Mouse (Mus musculus) telencephalon, adult 2 months (tissue): ENCODE measurements around the gene Cdc37l1.
A peak's percentile ranks its signal among the peaks of the same experiment; 100 is the strongest.
"Not testable (repeated sequence)": the region's sequence is repeated elsewhere in the genome, so short reads cannot be mapped to it uniquely, and the experiment has no call there.

Source experiments
- DNase-seq: peaks from one replicate; pipeline ENCODE4 v3.0.0-alpha.2; 2011; ENCODE audit warnings: low read depth, low spot score

Cdc37l1 gene

DNA sequence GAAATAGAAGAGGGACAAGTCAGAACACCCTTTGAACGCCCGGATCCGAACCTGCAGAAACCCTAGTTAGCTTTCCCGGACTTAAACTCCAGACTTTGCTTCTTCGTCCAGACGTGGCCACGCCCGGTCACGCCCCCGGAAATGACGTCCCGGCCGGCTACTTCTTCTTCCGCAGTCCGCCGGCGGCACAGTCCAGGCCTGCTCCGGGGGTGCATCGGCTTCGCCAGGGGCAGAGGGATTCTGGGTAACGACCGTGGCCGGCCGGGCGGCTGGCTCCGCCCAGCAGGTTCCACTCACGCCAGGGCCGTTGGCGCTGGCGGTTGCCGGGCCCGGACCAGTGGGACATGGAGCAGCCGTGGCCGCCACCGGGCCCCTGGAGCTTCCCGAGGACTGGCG is at the start of gene Cdc37l1:
Gene Cdc37l1, plus strand, starts transcription at position 159 of the 396 bp plus-strand sequence.
- peak; percentile 91 for DNase-seq

DNA sequence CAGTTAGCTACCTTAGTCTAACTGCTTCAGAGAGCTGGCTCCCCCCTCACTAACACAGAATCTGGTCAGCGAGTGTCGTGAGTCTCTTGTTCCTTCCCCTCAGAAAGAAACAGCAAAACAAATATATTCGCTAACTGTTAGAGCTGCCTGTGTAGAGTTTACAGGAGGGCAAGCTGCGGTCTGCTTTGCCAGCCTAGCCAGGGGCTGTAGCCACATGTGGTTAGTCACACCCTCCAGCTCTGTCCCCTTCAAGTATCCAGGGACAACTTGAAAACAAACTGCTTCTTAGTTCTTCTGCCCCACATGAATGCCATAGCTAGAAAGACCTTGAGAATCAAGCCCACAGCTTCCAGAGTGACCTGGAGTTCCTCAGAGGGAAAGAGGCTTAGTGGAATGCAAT is 48.9 kb upstream of the Cdc37l1 start:
- no peak for DNase-seq

DNA sequence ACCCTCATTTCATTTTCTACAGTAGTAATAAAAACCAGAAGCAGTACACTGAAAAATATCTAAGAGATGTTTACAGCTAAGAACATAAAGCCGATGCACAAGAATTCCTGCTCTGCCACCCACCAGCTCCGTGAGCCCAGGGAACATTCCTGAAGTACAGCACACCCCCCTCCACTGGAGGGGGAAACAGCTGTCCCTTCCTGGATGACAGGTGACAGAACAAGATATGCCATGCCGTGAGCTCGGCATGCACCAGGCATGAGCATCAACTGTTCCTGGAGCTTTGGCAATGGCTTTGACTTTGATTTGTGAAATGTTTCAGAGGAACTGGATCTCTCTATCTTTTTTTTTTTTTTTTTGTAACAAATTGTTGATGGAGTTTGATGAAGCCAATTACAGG is 43.4 kb upstream of the Cdc37l1 start:
- DNase-seq, result no peak

DNA sequence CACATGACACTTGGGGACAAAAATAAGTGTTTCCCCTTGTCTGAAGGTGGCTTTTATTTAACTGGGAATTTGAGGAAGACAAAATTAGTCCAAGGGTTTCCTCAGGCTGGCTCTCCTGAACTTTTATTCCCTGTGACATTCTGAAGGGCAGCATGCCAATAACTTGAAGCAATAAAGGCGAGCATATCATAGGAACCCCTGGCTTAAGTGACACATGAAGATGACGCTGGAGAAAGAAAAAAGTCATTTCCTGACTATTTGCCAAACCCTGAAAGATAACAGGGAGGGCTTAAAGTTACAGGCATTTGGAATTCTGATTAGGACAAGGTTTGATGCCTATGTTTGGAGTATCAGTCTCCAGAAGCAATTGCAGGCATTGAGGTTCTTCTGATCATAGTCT is 42.8 kb upstream of the Cdc37l1 start:
- no peak for DNase-seq

DNA sequence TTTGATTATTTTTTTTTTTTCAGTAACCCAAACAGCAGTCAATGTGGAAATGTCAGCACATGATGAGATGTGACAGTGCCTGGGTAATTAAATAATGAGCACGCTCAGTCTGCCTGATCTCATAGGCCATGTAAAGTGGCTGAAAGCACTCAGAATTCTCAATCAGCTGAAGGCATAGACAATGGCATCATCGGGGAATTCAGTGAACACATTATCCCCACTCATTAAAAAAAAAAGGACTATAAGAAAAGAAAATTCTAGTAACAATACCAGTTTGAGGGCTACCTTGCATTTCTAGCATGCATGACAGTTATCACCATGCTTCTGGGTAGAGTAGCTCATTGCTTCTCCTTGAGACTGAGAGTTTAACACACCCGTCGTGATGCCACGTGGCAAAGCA is 38.9 kb upstream of the Cdc37l1 start:
- DNase-seq, result no peak

DNA sequence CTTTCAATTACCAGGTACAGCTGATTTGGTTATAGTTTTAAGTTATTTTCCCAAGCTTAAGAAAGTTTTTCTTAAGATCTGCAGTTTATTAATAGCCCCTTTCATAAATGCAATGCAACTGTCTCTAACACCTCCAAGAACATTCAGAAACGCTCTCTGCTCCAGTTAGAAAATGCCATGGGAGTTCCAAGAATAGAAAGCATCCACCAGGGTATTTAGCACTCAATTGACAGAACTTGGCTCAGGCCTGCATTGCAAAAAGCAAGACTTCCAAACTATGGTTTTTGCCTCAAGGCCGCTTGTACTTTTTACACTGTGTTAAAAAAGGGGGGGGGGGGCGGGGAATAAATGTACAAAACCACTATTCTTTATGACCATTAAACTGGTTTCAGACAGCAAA is 27.0 kb upstream of the Cdc37l1 start:
- DNase-seq, result peak; percentile 90

DNA sequence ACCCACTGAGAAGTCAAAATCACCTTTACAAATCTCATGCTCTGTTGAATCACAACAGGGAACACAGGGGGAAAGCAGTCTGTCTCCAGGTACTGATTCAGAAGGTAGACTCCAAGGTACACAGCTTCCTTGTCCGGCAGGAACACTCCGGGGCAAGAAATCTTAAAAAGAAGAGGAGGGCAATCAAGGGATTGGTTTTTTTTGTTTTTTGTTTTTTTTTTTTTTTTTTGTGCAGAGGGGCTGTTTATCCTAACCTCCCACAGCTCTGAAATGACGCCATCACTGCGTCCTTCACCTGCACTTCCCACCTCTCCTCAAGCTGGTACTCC is 26.7 kb upstream of the Cdc37l1 start:
- no peak for DNase-seq

DNA sequence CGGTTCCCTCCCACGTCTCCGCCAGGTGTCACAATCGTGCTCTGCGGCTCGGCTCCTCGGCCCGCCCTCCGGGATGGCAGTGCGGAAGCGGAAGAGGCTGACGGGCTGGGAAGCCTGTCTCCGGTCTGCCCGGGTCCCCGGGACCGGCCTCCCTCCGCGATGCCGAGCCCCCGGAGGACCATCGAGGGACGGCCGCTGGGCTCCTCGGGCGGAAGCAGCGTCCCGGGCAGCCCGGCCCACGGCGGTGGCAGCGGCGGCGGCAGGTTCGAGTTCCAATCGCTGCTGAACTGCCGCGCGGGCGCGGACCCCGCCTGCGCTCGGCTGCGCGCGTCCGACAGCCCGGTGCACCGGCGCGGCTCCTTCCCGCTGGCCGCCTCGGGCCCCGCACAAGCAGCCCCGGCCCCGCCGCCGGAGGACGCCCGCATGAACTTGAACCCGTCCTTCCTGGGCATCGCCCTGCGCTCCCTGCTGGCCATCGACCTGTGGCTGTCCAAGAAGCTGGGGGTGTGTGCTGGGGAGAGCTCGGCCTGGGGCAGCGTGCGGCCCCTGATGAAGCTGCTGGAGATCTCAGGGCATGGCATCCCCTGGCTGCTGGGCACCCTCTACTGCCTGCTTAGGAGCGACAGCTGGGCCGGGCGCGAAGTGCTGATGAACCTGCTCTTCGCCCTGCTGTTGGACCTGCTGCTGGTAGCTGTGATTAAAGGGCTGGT is 26.2 kb upstream of the Cdc37l1 start, which contains the start of gene Plpp6:
Gene Plpp6, plus strand, starts transcription at position 112 of the 710 bp plus-strand sequence.
- peak; percentile 71 for DNase-seq

DNA sequence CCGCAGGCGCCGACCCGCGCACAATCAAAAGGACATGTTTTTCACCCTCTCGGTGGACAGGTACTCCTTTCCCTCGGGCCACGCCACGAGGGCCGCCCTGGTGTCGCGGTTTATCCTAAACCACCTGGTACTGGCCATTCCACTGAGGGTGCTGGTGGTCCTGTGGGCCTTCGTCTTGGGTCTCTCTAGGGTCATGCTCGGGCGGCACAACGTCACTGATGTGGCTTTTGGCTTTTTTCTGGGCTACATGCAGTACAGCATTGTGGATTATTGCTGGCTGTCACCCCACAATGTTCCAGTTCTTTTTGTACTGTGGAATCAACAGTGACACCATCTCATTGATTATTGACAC is 25.6 kb upstream of the Cdc37l1 start:
- DNase-seq, result no peak

DNA sequence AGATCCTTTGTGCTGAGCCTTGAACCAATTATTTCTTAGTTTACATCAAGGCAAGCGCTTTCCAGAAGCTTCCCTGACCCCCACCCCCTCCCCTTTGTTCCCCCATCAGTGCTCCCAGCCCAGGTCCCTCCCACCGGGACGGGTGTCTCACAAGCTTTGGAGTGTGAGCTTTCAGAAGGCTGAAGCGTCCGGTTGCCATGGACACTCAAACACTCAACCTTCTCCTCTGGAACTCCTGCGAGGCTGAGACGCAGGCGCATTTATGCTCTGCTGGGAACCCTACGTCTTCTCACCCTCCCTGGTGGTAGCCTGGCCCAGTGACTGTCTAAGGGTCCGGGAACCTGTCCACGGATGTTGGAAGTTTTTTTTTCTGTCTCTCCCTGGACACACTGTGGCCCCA is 22.5 kb upstream of the Cdc37l1 start, which contains the start of gene 4430402I18Rik:
Gene 4430402I18Rik, minus strand, starts transcription at position 149 of the 400 bp plus-strand sequence.
- peak; percentile 40 for DNase-seq

DNA sequence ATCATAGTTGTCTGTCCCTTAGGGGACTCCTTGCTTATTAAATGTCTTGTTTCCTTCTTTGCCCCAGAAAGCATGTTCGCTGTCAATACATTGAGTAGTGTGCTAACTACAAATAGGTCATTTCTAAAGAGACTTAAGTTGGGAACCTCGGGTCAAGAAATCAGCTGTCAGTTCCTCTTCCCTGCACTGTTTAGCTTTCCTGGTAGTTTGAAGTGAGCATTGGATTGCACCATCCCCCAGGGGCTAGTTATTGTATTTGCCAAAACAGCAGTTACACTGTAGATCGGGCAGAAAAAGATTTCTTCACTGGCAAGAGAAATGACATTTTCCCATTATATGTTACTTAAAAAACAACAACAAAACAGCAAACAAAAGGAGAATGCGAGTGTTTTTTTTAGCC is 22.0 kb upstream of the Cdc37l1 start:
- no peak for DNase-seq

DNA sequence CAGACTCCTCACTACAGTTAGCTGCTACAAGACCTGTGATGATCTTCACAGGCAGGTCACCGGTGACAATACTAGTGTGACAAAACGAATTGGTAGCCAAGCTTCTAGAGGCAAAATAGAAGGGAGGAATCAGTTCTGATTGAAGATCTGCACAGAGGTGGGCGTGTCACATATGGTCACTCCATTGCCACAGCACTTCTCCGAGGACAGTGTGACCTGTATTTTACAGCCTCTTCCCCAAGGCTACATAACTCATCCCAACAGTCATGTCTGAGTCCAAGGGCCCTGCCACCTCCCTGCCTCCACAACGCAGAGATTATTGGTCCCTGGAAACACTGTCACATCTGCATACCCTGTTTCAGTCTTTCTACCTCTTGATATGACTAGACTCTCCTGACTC is 20.9 kb upstream of the Cdc37l1 start:
- DNase-seq, result no peak

DNA sequence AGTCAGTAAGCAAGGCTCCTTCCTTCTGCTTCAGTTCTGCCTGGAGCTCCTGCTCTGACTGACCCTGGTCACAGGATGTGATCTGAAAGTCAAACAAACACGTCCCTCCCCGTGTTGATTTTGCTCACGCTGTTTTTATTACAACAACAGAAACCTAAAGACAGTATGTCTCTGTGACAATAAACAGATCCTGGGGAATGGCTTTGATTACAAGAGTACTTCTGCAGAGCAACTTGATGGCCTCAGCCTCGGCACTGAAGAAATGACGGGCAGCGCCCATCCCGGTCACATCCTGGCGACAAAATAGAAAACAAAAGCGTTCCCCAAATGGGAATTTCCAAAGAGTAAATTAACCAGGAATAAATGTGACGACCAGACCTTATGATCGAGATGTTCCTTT is 19.9 kb upstream of the Cdc37l1 start:
- no peak for DNase-seq

DNA sequence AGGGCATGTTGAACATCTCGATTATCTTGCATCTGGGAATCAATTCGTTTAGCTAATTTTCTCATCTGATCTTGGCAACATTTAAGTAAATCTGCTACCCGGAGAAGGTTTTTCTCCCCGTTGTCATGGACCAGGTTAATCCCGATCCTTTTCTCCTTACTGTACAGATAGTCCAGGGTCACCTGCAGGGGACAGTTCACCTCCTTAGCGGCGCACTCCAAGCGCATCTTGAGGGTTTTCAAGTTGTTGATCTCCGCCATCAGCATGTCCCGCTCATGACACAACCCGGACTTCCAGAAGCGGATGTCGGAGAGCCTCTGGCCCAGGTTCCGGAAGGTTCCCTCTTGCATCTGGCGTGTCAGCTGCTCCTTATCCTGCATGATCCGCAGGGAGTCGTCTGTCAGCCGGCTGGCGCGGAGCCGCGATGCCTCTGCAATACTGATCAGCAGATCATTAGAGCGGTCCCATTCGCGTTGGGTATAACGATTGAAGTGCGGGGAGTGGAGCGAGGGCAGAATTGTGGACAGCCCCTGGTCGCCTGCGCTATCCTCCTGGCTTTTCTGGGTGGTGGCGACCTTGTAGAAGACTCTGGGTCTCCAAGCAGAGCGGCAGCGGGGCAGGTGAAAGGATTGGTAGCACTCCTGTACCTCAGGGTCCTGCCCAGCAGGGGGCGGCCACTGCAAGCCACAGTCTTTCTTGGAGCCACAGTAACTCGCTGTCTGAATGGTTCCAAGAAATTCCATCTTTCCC is 15.1 kb upstream of the Cdc37l1 start:
- DNase-seq, result no peak

DNA sequence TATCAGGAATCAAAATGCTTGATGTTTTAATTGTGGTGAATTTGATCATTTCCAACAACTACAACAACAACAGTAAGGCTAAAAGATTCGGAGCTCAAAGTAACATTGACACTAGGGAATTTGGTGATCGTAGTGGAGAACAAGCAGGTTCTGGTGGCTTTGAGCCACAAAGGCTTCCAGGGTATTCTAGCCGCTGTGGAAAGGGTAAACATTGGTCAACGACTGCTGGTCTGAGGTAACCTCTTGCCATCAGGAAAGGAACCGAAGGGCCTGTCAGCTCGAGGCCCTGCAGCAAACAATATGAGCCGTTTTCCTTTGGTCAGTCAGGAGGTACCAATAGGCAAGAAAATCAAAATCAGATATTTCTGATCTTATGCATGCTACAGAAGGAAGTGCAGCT is 7.5 kb upstream of the Cdc37l1 start:
- no peak for DNase-seq

DNA sequence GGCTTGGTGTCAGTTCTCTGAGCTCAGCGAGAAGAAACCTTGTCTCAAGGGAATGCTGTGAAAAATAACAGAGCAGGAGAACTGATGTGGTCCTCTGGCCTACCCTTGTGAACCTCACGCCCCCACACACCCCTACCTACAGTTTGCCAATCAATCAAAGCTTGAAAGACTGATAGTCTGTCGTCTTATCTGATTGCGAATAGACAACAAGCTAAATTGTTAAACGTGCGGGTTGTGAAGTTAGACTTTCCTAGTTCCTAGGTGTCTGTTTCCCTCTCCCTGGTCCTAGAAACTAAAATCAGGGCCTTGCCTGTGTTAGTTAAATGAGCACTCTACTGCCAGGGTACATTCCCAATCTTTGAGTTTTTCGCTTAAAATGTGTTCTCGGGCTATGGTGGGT is 637 bp upstream of the Cdc37l1 start:
- DNase-seq, result no peak

DNA sequence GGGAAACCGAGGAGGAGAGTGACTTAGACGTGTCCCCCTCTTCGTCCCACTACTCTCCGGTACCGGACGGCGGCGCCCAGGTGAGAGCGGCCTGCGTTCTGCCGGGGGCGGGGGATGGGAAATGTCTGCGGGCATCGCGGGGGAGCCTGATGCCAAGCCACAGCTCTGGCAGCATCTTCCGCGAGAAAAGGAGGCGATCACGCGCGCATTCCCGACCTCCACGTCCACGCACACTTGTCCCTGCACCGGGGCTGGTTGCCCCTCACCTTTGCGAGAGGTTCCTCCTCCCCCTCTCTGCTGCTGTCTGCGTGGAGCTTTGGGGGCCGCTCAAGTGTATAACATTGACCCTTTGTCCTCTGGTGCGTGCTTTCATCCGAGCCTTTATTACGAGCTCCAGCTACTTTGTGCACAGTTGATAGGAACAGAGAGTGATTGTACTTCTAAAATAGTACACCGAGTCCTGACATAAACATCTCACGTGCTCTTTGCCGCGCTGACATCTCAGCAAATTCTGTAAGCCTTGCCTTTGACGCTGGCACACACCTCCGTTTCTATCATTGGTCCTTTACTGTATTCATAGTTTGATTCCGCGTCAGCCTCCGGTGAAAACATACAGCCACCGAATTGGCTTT is 554 bp downstream of the Cdc37l1 start:
- DNase-seq, result peak; percentile 50

DNA sequence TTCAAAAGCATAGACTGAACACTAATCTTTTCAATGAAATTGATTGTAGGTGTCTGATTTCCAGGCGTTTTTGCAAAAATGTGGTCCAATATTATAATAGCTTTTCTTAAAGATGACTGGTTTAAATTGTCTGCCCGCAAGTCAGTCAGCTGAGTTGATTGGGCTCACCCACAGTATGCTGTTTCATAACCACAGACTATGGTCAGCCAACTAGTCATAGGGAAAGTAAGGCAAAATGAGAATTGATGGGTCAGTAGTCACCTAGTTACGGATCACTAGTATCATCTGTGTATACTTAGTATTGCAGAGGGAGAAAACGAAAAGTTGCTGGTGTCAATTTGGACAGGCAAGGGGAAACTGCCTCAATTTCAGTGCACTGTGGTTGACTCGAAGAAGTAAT is 1.2 kb downstream of the Cdc37l1 start:
- no peak for DNase-seq

DNA sequence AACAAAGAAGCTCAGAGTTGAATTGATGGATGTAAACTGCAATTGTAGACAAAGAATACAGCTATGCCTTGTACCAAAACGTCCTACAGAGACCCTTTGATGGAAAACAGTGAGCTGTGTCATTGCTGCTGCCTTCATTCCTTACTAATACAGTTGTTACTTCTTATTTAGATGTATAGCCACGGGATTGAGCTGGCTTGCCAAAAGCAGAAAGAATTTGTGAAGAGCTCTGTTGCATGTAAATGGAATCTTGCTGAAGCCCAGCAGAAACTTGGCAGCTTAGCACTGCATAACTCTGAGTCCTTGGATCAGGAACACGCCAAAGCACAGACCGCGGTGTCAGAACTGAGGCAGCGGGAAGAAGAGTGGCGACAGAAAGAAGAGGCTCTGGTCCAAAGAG is 4.7 kb downstream of the Cdc37l1 start:
- DNase-seq, result peak; percentile 79

DNA sequence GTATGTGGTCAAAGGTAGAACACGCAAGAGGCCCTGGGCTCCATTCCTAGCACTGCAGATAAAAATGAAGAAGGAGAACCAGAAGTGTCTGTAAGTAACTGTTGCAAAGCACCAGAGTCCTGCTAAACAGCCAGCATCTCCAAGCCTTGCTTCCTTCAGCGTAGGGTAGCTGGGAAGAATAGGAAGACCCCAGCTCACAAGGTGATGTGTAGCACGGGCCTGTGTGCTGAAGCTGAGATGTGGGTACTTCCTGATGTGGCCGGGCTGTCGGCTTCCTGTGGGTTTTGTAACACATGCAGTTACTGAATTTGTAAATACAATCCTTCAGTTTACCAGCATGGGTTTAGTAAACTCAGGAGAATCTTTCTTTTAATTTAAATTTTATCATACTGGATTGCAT is 5.2 kb downstream of the Cdc37l1 start:
- no peak for DNase-seq

DNA sequence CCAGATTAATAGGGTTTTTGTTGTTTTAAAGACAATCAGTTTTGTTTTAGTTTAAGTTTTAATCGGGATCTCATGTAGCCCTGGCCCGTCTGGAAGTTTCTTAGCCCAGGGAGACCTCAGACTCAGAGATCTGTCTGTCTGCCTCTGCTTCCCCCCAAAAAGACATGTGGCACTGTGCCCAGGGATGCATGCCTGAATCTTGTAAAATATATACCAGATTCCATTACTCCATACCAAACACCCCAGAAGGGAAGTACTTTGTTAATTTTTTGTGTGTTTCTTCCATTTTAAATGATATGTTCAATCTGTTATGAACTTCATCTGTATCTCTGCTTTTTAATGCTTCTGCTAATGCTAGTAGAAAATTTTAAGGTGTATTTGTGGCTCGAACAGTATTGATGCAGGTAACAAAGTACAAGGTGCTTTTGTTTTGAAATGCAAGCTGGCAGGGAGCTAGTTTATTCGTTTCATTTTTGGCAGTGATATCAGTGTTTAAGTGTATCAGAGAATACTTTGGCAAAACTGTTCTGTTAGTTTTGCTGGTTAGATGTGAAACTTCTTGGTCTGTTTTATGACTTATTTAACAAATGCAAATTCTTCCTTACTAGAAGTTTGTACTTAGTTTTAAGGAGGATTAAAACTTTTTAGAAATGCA is 8.0 kb downstream of the Cdc37l1 start:
- DNase-seq, result no peak

DNA sequence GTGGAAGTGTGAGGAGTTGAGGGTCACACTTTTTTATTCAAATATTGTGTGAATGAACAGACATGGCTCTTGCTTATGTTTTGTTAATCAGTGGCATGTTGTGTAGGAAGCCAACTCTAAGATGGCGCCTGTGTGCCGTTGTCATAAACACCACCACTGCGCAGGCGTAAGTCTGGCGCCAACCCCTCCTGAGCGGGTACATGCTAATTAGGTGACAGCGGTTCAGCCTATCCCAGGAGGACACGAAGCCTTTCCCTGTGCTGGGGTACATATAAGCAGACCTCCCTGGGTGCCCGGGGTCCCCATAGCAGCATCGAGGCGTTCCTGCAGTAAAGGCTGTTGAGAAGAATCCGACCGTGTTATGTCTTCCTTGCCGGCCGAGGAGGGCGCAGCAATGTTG is 10.2 kb downstream of the Cdc37l1 start:
- not testable (repeated sequence) for DNase-seq
